Mouse (Mus musculus): ENCODE measurements around the gene Hist2h2aa2.
A peak's percentile ranks its signal among the peaks of the same experiment; 100 is the strongest.
"Not testable (repeated sequence)": the region's sequence is repeated elsewhere in the genome, so short reads cannot be mapped to it uniquely, and the experiment has no call there.

The Hist2h2aa2 gene

DNA sequence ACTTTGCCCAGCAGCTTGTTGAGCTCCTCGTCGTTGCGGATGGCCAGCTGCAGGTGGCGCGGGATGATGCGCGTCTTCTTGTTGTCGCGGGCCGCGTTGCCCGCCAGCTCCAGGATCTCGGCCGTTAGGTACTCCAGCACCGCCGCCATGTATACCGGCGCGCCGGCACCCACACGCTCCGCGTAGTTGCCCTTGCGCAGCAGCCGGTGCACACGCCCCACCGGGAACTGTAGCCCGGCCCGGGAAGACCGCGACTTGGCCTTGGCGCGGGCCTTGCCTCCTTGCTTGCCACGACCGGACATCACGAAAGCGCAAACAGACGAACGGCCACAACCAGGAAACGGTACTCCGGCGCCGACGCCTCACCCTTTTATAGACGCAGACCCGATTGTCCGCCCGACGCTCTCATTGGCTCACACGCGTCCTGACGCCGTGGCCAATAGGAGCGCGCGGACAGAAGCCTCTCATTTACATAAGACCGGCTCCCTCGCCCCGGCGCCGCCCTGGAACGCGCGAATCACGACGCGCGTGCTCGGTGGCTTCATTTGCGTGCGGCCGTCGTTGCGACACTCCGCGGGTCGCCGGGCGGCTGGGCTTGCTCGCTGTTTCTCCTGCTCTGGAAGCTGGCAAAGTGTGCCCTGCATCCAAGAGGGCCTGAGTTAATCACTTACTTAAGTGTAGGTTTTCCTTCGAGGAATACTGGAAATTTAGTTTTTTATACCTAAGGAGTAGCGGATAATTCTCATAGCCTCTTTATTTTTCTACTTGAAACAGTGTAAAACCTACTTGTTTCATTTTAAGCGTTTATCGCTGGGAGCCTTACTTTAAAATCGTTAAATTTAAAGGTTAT is at the start of gene Hist2h2aa2:
TSS of gene Hist2h2aa2 (minus strand) at position 328 of the 850 bp plus-strand sequence.
- DNase-seq (ENCODE audit: low read depth, low spot score): peak; percentile 74

DNA sequence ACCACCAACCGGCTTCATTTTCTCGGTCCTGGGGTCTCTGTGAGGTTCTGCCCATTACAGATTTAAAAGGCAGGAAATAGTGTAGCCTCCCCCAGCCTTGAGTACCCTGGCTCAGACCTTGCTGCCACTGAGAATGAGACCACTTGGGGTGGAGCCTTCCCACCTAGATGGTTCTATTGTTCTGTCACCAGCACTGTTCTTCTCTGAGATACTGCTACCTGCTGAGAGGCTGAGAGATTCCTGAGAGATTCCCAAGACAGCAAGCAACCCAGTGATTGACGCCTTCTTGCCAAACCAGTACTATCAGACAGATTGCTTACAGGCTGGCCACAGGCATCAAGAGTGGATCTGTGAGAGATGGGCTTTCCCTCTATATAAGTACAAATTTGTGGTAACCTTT is 49.1 kb upstream of the Hist2h2aa2 start:
- DNase-seq (ENCODE audit: low read depth, low spot score): no peak

GRCm38 (mm10) chr3:96287334-96287733 is 47.3 kb upstream of the Hist2h2aa2 start:
- DNase-seq (ENCODE audit: low read depth, low spot score): not testable (repeated sequence)

DNA sequence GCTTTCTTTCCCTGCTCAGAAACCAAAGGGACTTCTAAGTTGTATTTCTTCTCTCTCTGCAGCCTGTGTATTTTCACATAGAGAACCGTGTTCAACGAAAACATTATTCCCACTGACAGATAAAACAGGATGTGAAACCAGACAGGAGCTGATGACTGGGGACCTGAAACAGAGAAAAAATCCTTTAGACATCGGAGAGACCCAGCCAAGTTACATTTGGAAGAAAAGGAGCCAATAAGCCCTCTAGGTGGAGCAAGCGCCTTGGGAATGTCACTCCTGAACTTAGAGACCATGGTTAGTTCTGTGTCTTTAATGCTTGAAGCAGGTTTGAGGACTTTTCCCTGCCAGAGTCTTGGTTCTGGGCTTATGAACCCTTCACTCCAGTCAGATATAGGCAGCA is 44.4 kb upstream of the Hist2h2aa2 start:
- DNase-seq (ENCODE audit: low read depth, low spot score): no peak

DNA sequence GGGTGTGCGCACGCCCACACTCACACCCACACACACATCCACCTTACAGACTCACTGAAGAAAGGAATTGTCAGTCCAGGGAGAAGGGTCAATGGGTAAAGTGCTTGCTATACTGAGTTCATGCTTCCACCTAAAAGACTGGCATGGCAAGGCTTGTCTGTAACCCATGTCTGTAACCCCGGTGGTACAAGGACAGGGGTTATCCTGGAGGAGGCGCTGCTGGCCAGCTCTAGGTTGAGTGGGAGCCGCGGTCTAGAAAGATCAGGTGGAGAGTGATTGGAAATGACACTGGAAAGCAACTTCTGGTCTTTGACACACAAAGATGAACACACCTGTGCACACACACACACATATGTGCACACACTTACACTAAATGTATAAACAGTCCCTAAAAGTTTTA is 40.6 kb upstream of the Hist2h2aa2 start:
- DNase-seq (ENCODE audit: low read depth, low spot score): no peak

- peak; percentile 96 for DNase-seq (ENCODE audit: low read depth, low spot score)
These were observed 37.9 kb upstream of the Hist2h2aa2 start for GRCm38 (mm10) chr3:96277800-96278624.

DNA sequence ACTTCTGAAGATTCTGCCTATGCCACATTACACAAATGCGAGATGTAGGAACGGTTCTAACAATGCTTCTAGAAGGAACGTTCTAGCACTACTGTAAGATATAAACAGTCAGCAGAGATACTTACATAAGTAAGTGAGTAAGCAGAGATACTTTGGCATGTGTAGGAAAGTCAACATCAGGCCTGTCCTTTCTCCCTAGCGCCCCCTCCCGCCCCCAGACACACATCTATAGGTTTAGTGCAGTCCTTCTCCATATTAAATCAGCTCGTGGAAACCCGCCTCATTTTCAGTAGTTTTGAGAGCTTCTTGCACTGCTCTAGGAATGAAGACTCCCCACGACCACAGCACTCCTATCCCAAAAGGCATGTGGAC is 37.3 kb upstream of the Hist2h2aa2 start:
- DNase-seq (ENCODE audit: low read depth, low spot score): peak; percentile 75

- peak; percentile 85 for DNase-seq (ENCODE audit: low read depth, low spot score)
These were observed 33.8 kb upstream of the Hist2h2aa2 start for GRCm38 (mm10) chr3:96273591-96274465.

- DNase-seq (ENCODE audit: low read depth, low spot score): peak; percentile 97
These were observed 29.7 kb upstream of the Hist2h2aa2 start, which contains the start of gene Hist2h2bb for GRCm38 (mm10) chr3:96269511-96270474. TSS of gene Hist2h2bb (plus strand) at chr3:96269752.

GRCm38 (mm10) chr3:96268776-96269378 is 28.8 kb upstream of the Hist2h2aa2 start:
- DNase-seq (ENCODE audit: low read depth, low spot score): peak; percentile 74

DNA sequence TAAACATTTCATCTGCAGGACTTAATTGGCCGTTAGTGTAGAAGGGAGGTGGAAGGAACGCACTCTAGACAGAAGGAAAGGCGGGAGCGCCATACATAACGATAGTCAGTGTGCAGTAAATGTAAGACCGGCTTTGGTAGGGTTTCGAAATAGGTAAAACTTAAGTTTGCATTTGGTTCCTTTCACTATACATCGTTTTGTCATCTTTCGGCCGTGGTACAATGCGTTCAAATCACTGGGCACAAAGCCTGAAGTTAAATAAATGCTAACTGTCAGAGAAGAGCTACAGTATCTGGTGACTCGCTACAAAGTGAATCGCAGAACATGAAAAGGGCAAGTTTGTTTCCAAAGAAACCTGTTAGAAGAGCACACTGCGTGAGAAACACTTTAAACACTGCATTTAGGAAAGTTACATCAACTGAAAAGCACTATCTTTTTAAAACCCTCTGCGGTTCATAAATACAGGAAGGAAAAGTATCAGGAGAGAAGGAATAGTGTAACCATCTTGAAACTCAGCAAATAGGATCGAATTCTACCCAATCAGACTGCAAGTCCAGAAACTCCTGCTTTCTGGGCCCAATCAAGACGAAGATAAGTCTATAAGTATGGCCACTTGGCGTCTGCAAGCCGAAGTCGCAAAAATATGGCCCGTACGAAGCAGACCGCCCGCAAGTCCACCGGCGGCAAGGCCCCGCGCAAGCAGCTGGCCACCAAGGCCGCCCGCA is 28.1 kb upstream of the Hist2h2aa2 start, which contains the start of gene Hist2h3b:
TSS of gene Hist2h3b (plus strand) at position 604 of the 725 bp plus-strand sequence.
- DNase-seq (ENCODE audit: low read depth, low spot score): peak; percentile 83

DNA sequence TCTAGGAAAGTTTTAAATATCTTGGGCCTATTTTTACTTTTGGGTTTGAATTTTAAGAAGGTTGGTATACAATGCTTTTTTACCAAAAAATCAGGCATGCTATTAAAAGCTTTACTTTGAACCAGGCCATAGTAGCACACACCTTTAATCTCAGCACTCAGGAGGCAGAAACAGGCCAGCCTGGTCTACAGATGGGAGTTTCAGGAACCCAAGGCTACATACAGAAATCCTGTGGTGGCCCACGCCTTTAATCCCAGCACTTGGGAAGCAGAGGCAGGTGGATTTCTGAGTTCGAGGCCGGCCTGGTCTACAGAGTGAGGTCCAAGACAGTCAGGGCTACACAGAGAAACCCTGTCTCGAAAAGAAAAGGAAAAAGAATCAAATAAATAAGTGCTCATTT is 27.5 kb upstream of the Hist2h2aa2 start:
- no peak for DNase-seq (ENCODE audit: low read depth, low spot score)

DNA sequence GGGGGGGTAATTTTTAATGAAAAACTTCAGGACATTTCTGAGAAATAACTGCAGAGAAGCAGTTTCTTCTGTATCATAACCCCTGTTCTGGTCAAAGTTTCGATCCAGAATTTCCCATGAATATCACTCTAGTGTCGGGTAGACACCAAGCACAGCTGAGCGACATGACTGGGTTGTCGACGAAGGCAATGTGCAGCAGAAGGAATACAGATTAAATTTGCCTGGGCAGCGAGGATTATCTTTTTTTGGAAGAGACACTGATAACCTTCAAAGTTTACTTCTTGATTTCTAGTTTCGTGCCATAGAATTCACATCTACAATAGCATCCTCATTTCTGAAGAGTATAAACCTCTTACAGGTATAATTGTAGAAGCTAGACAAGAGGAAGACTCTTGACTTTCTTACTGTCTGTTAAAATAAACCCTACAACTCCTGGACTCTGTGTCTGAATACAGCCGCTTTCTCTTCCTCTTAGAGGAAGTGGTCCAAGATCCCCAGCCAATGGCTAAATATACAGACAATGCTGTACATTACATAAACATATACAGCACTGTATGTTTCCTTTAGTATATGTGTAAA is 26.1 kb upstream of the Hist2h2aa2 start:
- DNase-seq (ENCODE audit: low read depth, low spot score): no peak

DNA sequence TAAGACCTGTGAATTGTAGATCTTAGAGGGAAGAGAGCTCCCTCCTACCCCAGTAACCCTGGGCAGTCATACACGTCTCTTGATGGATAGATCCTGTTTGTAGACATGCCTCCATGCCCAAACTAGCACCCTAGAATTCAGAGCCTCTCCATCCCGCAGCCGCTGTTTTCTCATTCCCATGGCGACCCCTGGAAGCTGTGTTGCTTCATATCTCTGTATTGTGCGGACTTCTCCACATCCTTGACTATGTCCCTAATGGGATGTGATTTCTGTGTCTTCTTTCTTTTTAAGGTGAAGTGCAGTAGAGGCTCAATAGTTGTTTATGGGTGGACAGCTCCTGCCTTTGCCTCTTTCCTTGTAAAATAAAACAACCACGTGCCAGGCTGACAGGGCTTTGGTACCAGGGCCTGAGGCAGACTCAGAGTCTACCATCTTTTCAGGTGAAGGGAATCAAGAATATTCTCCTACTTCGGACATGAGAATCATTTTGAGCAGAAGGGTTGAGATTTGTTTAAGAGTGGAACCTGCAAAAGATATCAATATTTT is 24.4 kb upstream of the Hist2h2aa2 start:
- DNase-seq (ENCODE audit: low read depth, low spot score): no peak

- no peak for DNase-seq (ENCODE audit: low read depth, low spot score)
These were observed 23.7 kb upstream of the Hist2h2aa2 start for GRCm38 (mm10) chr3:96263558-96264403.

- DNase-seq (ENCODE audit: low read depth, low spot score): peak; percentile 95
These were observed 23.0 kb upstream of the Hist2h2aa2 start, which contains the start of gene Hist2h4 for GRCm38 (mm10) chr3:96262979-96263550. TSS of gene Hist2h4 (minus strand) at chr3:96263311.
